Mouse (Mus musculus) hindbrain, embryonic 15.5 days (tissue): ENCODE results near the gene Pax3. TPM values are rescaled to one million over a fixed set of nuclear protein-coding genes. Genes with fewer than 3 reads are reported as not detected.

ENCODE experiments used
- ATAC-seq: fragments of 200-750 bp; cut with Nextera tagmentation; 2 replicates; pipeline ENCODE4 v1.8.0; 2017; ENCODE audit warnings: low read depth, moderate number of reproducible peaks, moderate TSS enrichment; ENCODE audit not compliant: low FRiP score
- H3K27ac ChIP-seq: fragments of 300-500 bp; sonication (generic); replicated peaks from 2 replicates; pipeline ENCODE4 v1.5.1; 2015; ENCODE audit warnings: mild to moderate bottlenecking, inconsistent platforms
- H3K27me3 ChIP-seq: fragments of 300-500 bp; sonication (generic); 2 replicates; pipeline ENCODE4 v1.6.1; 2015; ENCODE audit warnings: control low read depth, inconsistent platforms
- H3K36me3 ChIP-seq: fragments of 300-500 bp; sonication (generic); 2 replicates; pipeline ENCODE4 v1.6.1; 2015; ENCODE audit warnings: control low read depth, inconsistent platforms
- H3K4me1 ChIP-seq: fragments of 300-500 bp; sonication (generic); replicated peaks from 2 replicates; pipeline ENCODE4 v1.6.1; 2015; ENCODE audit warnings: control low read depth, inconsistent platforms
- H3K4me2 ChIP-seq: fragments of 300-500 bp; sonication (generic); 2 replicates; pipeline ENCODE4 v1.6.1; 2015; ENCODE audit warnings: moderate library complexity, mild to moderate bottlenecking, inconsistent platforms
- H3K4me3 ChIP-seq: fragments of 300-500 bp; sonication (generic); 2 replicates; pipeline ENCODE4 v1.5.1; 2015; ENCODE audit warnings: mild to moderate bottlenecking, inconsistent platforms
- H3K9ac ChIP-seq: fragments of 300-500 bp; sonication (generic); 2 replicates; pipeline ENCODE4 v1.6.1; 2015; ENCODE audit warnings: inconsistent platforms
- H3K9me3 ChIP-seq: fragments of 300-500 bp; sonication (generic); 2 replicates; pipeline ENCODE4 v1.6.1; 2016; ENCODE audit warnings: control low read depth, inconsistent platforms
- WGBS: fragments of 180-500 bp; shearing (Covaris S2); methylation state at CpG from one replicate; pipeline ENCODE4 v1.1.7; 2015; 5-methylcytosine and 5-hydroxymethylcytosine counted together
- polyA plus RNA-seq: library from polyadenylated mRNA; unstranded; fragments of >200 nt; fragmentation: Nextera tagmentation; extraction: Ambion mirVana; gene quantifications from 2 replicates; pipeline ENCODE4 v1.2.1, GENCODE M21; 2015

The Pax3 gene
- polyA plus RNA-seq, 1 experiment from 2014 or later = 14.0 TPM

- WGBS = 32% methylated on average over 6 of the region's 6 CpGs
- H3K4me1 ChIP-seq = no peaks in the 10 kb centered on the region
- no peak overlapping the region for H3K4me2 ChIP-seq
- no peak overlapping the region for H3K4me3 ChIP-seq
- H3K27me3 ChIP-seq = peaks cover 48% of the 10 kb centered on the region
- H3K9ac ChIP-seq = no peak overlapping the region
- no peak for ATAC-seq
- no peak overlapping the region for H3K27ac ChIP-seq
- no peaks in the 10 kb centered on the region for H3K9me3 ChIP-seq
- H3K36me3 ChIP-seq = no peaks in the 10 kb centered on the region
Observed at GRCm38 (mm10) chr1:78157930-78158329, 39.0 kb downstream of the Pax3 start.

DNA sequence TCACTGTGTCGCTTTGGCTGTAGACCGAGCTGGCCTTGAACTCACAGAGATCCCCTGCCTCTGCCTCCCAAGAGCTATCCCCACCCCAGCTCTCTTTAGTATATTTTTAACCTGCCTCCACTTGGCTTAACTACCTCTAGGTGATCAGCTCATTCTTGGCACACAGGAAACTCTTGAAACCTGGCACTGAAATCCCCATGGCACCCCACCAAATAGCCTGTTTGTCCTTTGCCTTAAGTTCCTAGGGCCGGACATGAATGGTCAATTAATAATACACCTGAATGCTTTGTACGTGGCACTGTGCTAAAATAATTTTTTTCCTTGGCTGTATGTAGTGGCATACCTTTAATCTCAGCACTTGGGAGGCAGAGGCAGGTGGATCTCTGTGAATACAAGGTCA is 41.1 kb downstream of the Pax3 start:
- H3K4me3 ChIP-seq = no peak overlapping the region
- no peak overlapping the region for H3K27ac ChIP-seq
- no peak overlapping the region for H3K4me2 ChIP-seq
- H3K4me1 ChIP-seq = no peaks in the 10 kb centered on the region
- H3K9ac ChIP-seq = no peak overlapping the region
- H3K9me3 ChIP-seq = no peaks in the 10 kb centered on the region
- H3K36me3 ChIP-seq = no peaks in the 10 kb centered on the region
- no peak for ATAC-seq
- WGBS = 83% methylated on average over 4 of the region's 4 CpGs
- H3K27me3 ChIP-seq = peaks cover 48% of the 10 kb centered on the region

DNA sequence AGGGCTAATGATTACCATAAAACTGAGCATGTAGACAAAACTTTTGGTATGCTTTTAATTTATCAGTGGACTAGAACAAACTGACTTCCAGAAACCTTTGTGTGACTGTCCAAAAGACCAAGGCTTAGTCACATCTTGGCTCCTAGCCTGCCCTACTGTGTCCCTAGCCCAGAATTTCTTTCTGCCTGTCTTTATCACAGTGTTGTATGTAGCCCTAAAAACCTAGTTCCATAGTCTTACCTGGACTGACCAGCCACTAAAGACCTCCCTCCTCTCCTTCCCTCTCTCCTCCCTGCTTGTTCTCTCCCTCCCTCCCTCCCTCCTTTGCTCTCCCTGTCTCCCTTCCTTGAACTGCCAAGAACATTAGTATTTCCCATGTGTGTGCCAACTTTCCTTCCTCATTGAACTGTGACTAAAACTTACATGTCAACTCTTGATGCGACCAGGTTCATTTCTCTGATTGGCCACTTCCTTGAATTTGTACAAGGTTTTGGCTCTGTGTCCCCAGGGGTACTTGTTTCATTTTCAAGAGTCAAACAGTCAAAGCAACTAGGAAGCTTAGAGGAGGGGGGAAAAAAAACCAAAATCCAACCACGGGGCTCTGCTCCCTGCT is 48.8 kb downstream of the Pax3 start:
- no peak overlapping the region for H3K9ac ChIP-seq
- peaks cover 66% of the 10 kb centered on the region for H3K27me3 ChIP-seq
- ATAC-seq = no peak
- H3K4me2 ChIP-seq = no peak overlapping the region
- H3K4me1 ChIP-seq = peaks cover 4% of the 10 kb centered on the region; the same call in 1 of the 2 replicates
- no peaks in the 10 kb centered on the region for H3K9me3 ChIP-seq
- H3K4me3 ChIP-seq = no peak overlapping the region
- 47% methylated on average over 2 of the region's 2 CpGs for WGBS
- no peak overlapping the region for H3K27ac ChIP-seq
- no peaks in the 10 kb centered on the region for H3K36me3 ChIP-seq

DNA sequence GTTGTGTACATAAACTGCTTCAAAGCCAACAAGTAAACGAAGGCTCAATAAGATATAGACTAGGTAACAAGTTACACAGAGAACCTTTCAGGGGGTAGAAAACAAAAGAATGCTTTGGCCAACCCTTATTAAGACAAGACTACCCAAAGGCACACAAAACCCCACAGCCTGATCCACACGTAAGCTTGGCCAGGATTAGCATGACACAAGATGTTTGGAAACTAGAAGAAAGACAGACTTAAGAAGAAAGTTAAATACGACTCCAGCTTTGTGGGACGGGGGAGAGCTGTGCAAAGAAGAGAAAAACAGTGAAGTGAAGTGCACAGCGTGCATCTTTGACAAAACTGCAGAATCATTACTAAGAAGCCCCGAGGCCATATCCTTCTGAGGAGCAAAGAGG is 53.5 kb downstream of the Pax3 start:
- ATAC-seq = no peak
- Histone ChIP-seq H3K27me3 (peaks cover 77% of the 10 kb centered on the region), H3K36me3 (no peaks in the 10 kb centered on the region), H3K27ac (no peak overlapping the region), H3K9ac (no peak overlapping the region), H3K4me3 (no peak overlapping the region), H3K4me2 (no peak overlapping the region), H3K4me1 (peaks cover 20% of the 10 kb centered on the region), H3K9me3 (no peaks in the 10 kb centered on the region)
- 29% methylated on average over 6 of the region's 6 CpGs for WGBS

GRCm38 (mm10) chr1:78142912-78143311 is 54.0 kb downstream of the Pax3 start:
- Histone ChIP-seq H3K9me3 (no peaks in the 10 kb centered on the region), H3K36me3 (no peaks in the 10 kb centered on the region), H3K27ac (no peak overlapping the region), H3K9ac (no peak overlapping the region), H3K4me1 (peaks cover 20% of the 10 kb centered on the region), H3K4me3 (no peak overlapping the region), H3K27me3 (peaks cover 76% of the 10 kb centered on the region), H3K4me2 (no peak overlapping the region)
- WGBS = 39% methylated on average over 6 of the region's 6 CpGs
- ATAC-seq = no peak

DNA sequence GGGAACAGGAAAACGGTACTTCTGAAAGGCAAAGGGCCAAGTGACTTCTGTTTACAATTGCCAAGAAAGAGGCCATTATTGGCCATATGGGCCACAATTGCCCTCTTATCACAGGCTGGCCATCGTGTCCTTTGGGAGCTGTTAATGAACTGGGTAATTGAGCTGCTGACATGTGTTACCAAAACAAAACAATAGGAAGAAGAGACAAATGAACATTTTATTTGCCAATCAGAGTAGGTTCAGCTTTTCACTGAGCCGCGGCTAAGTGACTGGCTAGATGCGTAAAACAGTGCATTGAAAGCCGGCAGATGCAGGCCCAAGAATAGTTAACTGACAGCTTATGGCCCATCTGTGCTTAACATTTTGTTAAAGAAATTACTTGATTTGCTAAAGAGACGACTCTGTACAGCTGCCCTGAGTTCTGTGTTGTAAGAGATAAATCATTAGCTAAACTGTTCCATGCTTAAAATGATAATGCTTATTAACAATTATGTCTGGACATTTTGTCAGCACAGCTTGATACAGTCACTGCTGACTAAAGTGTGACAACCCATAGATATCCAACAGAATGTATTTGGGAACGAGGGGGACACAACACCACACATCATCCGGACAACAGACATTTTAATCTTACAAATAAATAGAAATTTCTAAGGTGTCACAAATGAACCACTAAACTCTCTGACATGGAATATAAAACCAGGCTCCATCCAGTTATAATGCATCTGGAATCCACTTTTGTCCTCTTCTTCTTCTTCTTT is 55.0 kb downstream of the Pax3 start:
- Histone ChIP-seq H3K4me3 (no peak overlapping the region), H3K4me1 (peaks cover 20% of the 10 kb centered on the region), H3K36me3 (no peaks in the 10 kb centered on the region), H3K4me2 (no peak overlapping the region), H3K9me3 (no peaks in the 10 kb centered on the region), H3K9ac (no peak overlapping the region), H3K27ac (no peak overlapping the region), H3K27me3 (peaks cover 79% of the 10 kb centered on the region)
- 13% methylated on average over 9 of the region's 9 CpGs for WGBS
- peak; percentile 45; the same call in 1 of the 2 replicates for ATAC-seq

DNA sequence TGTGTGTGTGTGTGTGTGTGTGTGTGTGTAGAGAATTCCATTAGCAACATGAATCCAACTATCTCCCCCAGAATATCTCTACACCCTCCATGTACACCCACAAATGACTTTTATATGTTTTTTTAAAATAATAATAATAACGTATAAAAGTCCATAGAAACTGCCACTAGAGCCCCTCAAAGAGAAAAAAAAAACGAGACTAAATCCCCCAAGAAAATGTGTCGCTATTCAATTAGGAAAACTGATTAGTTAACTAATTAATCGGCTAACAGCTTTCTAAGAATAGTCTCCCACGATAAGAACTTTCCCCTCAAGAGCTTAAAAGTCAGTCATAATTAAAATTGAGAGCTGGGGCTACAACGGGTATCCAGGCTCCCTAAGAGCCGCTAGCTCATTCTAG is 55.6 kb downstream of the Pax3 start:
- no peak overlapping the region for H3K27ac ChIP-seq
- no peak overlapping the region for H3K4me3 ChIP-seq
- WGBS = 11% methylated on average over 7 of the region's 7 CpGs
- H3K27me3 ChIP-seq = peaks cover 76% of the 10 kb centered on the region
- H3K9me3 ChIP-seq = no peaks in the 10 kb centered on the region
- H3K36me3 ChIP-seq = no peaks in the 10 kb centered on the region
- H3K4me2 ChIP-seq = no peak overlapping the region
- no peak overlapping the region for H3K9ac ChIP-seq
- ATAC-seq = no peak
- peaks cover 16% of the 10 kb centered on the region for H3K4me1 ChIP-seq

DNA sequence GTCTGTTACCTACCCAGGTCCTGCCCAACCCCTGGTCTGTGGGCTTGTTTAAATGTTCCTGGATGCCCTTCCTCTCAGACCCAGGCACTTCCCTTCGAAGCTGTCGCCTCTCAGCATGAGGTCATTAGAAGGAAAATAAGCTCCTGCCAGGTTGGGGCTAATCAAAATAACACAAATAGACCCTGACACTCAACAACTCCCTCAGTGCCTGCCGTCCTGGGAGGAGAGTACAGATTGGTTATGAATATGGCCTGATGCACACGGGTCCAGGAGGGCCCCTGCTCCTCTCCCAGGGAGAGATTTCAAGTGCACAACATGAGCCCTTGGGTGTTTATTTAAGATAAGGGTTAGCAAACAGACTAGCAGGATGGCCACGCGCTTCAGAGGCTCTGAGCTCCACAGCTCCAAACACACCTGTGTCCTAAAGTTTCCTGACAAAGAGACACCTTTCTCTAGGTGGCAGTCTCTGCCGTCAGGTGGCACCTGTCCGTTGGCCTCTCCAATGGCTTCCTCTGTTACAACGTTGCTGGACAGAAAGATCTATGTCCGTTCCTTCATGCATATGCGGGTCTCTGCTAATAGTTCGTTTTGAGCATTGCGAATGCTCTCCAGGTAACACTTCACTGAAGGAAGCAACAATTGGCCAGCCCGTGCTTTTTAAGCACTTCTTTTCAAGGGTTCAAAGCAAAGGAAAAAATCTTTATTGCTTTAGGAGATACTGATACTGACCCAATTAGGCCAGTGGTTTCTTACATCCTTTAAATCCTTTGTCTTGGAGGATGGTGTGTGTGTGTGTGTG is 56.2 kb downstream of the Pax3 start:
- Histone ChIP-seq H3K27ac (no peak overlapping the region), H3K4me3 (no peak overlapping the region), H3K36me3 (no peaks in the 10 kb centered on the region), H3K4me2 (no peak overlapping the region), H3K9me3 (no peaks in the 10 kb centered on the region), H3K9ac (no peak overlapping the region), H3K27me3 (peaks cover 70% of the 10 kb centered on the region), H3K4me1 (peaks cover 16% of the 10 kb centered on the region)
- peak; percentile 54; the same call in 1 of the 2 replicates for ATAC-seq
- WGBS = 2% methylated on average over 14 of the region's 14 CpGs

DNA sequence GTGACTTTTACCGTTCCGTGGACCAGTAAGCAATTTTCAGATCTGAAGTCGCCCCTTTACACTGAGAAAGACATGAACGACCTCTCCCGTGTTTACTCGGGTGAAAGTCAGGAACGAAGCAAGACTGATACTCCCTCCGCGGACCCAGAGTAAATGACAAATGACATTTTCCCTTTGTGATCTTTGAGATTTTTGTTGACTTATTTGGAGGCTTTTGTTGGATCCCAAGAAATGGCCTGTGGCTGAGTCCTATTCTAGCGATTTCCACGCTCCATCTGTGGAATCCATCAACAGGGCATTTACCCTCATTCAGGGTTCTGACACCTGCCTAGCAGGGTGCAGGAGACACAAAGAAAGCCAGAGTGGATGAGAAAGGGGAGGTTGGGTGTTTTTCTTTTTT is 57.6 kb downstream of the Pax3 start:
- peaks cover 74% of the 10 kb centered on the region for H3K27me3 ChIP-seq
- no peak overlapping the region for H3K4me3 ChIP-seq
- ATAC-seq = no peak
- 5% methylated on average over 11 of the region's 11 CpGs for WGBS
- H3K36me3 ChIP-seq = no peaks in the 10 kb centered on the region
- peaks cover 16% of the 10 kb centered on the region for H3K4me1 ChIP-seq
- no peak overlapping the region for H3K9ac ChIP-seq
- H3K4me2 ChIP-seq = no peak overlapping the region
- H3K9me3 ChIP-seq = no peaks in the 10 kb centered on the region
- no peak overlapping the region for H3K27ac ChIP-seq

GRCm38 (mm10) chr1:78129267-78129666 is 67.7 kb downstream of the Pax3 start:
- Histone ChIP-seq H3K27ac (no peak overlapping the region), H3K9ac (no peak overlapping the region), H3K36me3 (no peaks in the 10 kb centered on the region), H3K4me1 (no peaks in the 10 kb centered on the region), H3K4me2 (no peak overlapping the region), H3K4me3 (no peak overlapping the region), H3K9me3 (no peaks in the 10 kb centered on the region), H3K27me3 (peaks cover 28% of the 10 kb centered on the region)
- no peak for ATAC-seq
- WGBS = 36% methylated on average over 5 of the region's 5 CpGs

DNA sequence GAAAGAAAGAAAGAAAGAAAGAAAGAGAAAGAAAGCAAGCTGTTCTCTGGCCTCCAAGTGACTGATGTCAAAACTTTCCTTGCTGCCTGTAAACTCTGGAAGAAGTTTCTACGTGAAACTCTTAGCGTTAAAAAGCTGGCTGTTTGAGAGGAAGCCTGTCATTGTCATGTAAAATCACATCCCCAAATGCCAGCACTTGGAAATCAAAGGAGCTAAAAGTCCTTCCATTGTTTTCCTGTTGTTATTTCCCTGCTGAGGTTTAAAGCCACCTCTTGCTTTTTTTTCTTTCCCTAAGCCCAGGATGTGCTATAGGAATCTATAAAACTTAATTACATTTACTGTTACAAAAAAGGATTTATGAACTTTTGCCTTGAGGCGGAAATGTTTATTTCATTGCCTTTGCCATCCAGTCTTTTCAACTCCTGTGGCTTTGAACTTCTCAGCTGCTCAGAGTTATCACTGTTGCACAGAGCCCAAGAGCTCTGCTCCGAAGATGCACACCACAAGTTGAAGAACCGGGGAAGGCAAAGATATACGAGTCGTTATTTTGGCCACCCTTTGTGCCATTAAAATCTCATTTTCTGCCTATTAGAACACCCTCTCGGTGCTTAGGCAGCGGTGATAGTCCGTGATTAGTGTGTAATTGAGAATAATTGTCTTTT is 76.9 kb downstream of the Pax3 start:
- ATAC-seq = no peak
- 0 out of 2 replicates have a peak, but pooled peaks cover 3% of the 10 kb centered on the region for H3K27me3 ChIP-seq
- H3K27ac ChIP-seq = no peak overlapping the region
- H3K4me1 ChIP-seq = peaks cover 8% of the 10 kb centered on the region
- no peak overlapping the region for H3K9ac ChIP-seq
- peaks cover 5% of the 10 kb centered on the region; the same call in 1 of the 2 replicates for H3K9me3 ChIP-seq
- no peak overlapping the region; the same call in 1 of the 2 replicates for H3K4me2 ChIP-seq
- H3K4me3 ChIP-seq = no peak overlapping the region
- WGBS = 10% methylated on average over 10 of the region's 10 CpGs
- H3K36me3 ChIP-seq = no peaks in the 10 kb centered on the region
